Mouse (Mus musculus) midbrain, embryonic 14.5 days (tissue): ENCODE measurements around the gene Cdh23. TPM values are rescaled to one million over a fixed set of nuclear protein-coding genes. Genes with fewer than 3 reads are reported as not detected.
A peak's percentile ranks its signal among the peaks of the same experiment; 100 is the strongest.

Experiments
- ATAC-seq: fragments of 200-750 bp; cut with Nextera tagmentation; 2 replicates; pipeline ENCODE4 v1.8.0; 2017; ENCODE audit warnings: moderate number of reproducible peaks, moderate library complexity; ENCODE audit not compliant: low FRiP score, low TSS enrichment
- DNase-seq: peaks from one replicate; pipeline ENCODE4 v3.0.0-alpha.2; 2015
- H3K27ac ChIP-seq: fragments of 300-500 bp; sonication (generic); replicated peaks from 2 replicates; pipeline ENCODE4 v1.5.1; 2014; ENCODE audit warnings: mild to moderate bottlenecking, low read depth, low read length, moderate library complexity
- H3K27me3 ChIP-seq: fragments of 300-500 bp; sonication (generic); 2 replicates; pipeline ENCODE4 v1.6.1; 2014; ENCODE audit warnings: low read length, control low read depth, mixed read lengths; ENCODE audit not compliant: control insufficient read depth, insufficient read depth
- H3K36me3 ChIP-seq: fragments of 300-500 bp; sonication (generic); 2 replicates; pipeline ENCODE4 v1.6.1; 2014; ENCODE audit warnings: low read length, control low read depth; ENCODE audit not compliant: control insufficient read depth, insufficient read depth
- H3K4me1 ChIP-seq: fragments of 300-500 bp; sonication (generic); 2 replicates; pipeline ENCODE4 v1.6.1; 2014; ENCODE audit warnings: mild to moderate bottlenecking, antibody characterized with exemption, low read length, control low read depth; ENCODE audit not compliant: control insufficient read depth, insufficient read depth
- H3K4me2 ChIP-seq: fragments of 300-500 bp; sonication (generic); 2 replicates; pipeline ENCODE4 v1.6.1; 2014; ENCODE audit warnings: mild to moderate bottlenecking, low read length, moderate library complexity
- H3K4me3 ChIP-seq: fragments of 300-500 bp; sonication (generic); replicated peaks from 2 replicates; pipeline ENCODE4 v1.5.1; 2014; ENCODE audit warnings: low read depth, low read length
- H3K9ac ChIP-seq: fragments of 300-500 bp; sonication (generic); replicated peaks from 2 replicates; pipeline ENCODE4 v1.6.1; 2014; ENCODE audit warnings: mild to moderate bottlenecking, low read length, moderate library complexity
- H3K9me3 ChIP-seq: fragments of 300-500 bp; sonication (generic); 2 replicates; pipeline ENCODE4 v1.6.1; 2016; ENCODE audit warnings: low read length, control low read depth, mixed read lengths; ENCODE audit not compliant: control insufficient read depth
- WGBS: fragments of 180-500 bp; shearing (Covaris S2); extraction: QIAGEN DNeasy Blood & Tissue Kit; methylation state at CpG from one replicate; pipeline ENCODE4 v1.1.7; 2014; 5-methylcytosine and 5-hydroxymethylcytosine counted together
- polyA plus RNA-seq: library from polyadenylated mRNA; unstranded; fragments of >200 nt; fragmentation: Nextera tagmentation; extraction: Ambion mirVana; gene quantifications from 2 replicates; pipeline ENCODE4 v1.2.1, GENCODE M21; 2014

Cdh23 gene
- polyA plus RNA-seq, 1 experiment from 2014 or later = 5.0 TPM

DNA sequence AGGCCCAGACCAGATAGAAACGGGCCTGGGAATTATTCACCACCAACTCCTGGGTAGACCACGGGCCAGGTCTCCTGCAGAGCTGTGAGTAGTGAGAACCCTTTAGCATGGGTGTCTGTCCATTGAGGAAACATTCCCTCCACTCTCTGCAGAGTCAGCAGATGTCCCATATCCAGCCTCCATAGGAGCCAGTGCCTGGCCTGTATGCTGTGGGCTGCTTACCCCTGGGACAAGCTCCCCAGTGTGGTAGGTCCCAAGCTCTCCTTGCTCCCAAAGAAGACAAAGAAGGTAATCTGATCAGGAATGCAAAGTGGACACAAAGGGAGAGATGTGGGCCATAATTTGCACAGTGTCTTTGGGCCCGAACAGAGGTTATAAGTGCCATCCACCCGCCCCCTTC, 124.8 kb downstream of the Cdh23 start:
- H3K27me3 ChIP-seq = no peaks in the 10 kb centered on the region
- DNase-seq = no peak
- no peak overlapping the region for H3K9ac ChIP-seq
- H3K4me1 ChIP-seq = peaks cover 6% of the 10 kb centered on the region; the same call in 1 of the 2 replicates
- no peaks in the 10 kb centered on the region for H3K9me3 ChIP-seq
- H3K36me3 ChIP-seq = no peaks in the 10 kb centered on the region
- H3K27ac ChIP-seq = no peak overlapping the region
- no peak overlapping the region for H3K4me2 ChIP-seq
- 70% methylated on average over 4 of the region's 4 CpGs for WGBS
- no peak overlapping the region for H3K4me3 ChIP-seq
- ATAC-seq = no peak

DNA sequence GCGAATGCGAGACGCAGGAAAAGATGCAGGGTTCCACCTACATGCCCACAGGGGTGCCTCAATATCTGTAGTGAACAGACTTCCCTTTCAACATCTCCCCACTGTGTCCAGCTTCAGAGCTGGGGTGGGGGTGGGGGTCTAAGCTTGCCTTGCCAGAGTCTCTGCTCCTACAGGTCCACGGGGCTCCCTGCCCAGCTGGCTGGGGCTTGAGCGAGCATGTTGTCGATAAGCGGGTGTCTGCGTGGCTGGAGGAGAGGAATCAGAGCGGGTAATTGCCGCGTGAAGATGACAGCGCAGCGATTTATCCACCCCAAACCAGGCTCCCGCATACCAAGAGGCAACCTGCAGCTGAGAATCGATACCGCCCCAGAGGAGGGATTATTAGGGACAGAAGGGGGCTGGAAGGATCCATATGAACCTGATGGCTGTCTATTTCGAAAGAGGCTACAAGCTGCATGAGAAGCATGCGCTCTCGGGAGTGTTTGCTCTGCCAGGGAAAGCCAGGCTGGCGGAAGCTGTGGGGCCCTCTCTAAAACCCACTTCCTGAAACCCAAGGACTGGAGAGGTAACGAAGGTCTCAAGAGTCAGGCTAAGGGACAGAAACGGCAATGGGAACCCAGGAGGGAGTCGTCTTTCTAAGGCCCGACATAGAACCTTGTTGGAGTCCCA, 129.8 kb downstream of the Cdh23 start:
- Histone ChIP-seq H3K4me2 (peak overlapping the region; percentile 38), H3K9ac (no peak overlapping the region), H3K36me3 (no peaks in the 10 kb centered on the region), H3K27ac (0 out of 2 replicates have a peak overlapping the region, but pooled peaks have one; percentile 14), H3K27me3 (no peaks in the 10 kb centered on the region), H3K4me1 (peaks cover 8% of the 10 kb centered on the region; the same call in 1 of the 2 replicates), H3K9me3 (no peaks in the 10 kb centered on the region), H3K4me3 (no peak overlapping the region)
- peak; percentile 56 for DNase-seq
- no peak for ATAC-seq
- 39% methylated on average over 24 of the region's 24 CpGs for WGBS

GRCm38 (mm10) chr10:60564136-60564535, 132.2 kb downstream of the Cdh23 start:
- no peak overlapping the region for H3K4me3 ChIP-seq
- peaks cover 8% of the 10 kb centered on the region; the same call in 1 of the 2 replicates for H3K4me1 ChIP-seq
- no peak for ATAC-seq
- 78% methylated on average over 6 of the region's 6 CpGs for WGBS
- no peak overlapping the region for H3K9ac ChIP-seq
- H3K9me3 ChIP-seq = no peaks in the 10 kb centered on the region
- DNase-seq = no peak
- no peak overlapping the region for H3K27ac ChIP-seq
- no peaks in the 10 kb centered on the region for H3K36me3 ChIP-seq
- no peak overlapping the region for H3K4me2 ChIP-seq
- no peaks in the 10 kb centered on the region for H3K27me3 ChIP-seq

DNA sequence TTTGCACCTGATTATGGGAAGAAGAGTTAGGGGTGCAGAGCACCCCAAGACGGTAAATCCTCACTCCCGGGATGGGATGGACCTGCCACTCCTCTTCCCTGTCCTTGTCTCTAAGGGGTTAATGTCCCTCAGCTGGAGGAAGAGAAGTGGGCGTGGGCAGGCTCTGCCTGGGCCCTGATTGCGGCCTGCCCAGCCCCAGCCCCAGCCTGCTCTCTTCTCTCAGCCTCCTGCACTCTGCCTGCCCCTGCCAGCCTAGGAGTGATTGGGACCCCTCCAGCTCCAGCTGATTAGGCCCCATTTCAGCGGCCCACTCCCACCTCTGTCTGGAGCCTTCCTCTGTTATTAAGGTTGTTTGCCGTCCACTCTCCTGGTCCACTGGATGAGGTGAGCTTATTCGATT, 133.3 kb downstream of the Cdh23 start:
- no peak overlapping the region for H3K4me2 ChIP-seq
- no peak overlapping the region for H3K9ac ChIP-seq
- H3K27ac ChIP-seq = no peak overlapping the region
- H3K9me3 ChIP-seq = no peaks in the 10 kb centered on the region
- WGBS = 24% methylated on average over 7 of the region's 7 CpGs
- H3K4me1 ChIP-seq = peaks cover 8% of the 10 kb centered on the region; the same call in 1 of the 2 replicates
- no peaks in the 10 kb centered on the region for H3K36me3 ChIP-seq
- DNase-seq (no peak), ATAC-seq (no peak)
- no peak overlapping the region for H3K4me3 ChIP-seq
- no peaks in the 10 kb centered on the region for H3K27me3 ChIP-seq

GRCm38 (mm10) chr10:60558491-60558927, 137.8 kb downstream of the Cdh23 start:
- Histone ChIP-seq H3K27me3 (no peaks in the 10 kb centered on the region), H3K36me3 (no peaks in the 10 kb centered on the region), H3K9ac (no peak overlapping the region), H3K4me3 (no peak overlapping the region), H3K4me1 (no peaks in the 10 kb centered on the region), H3K4me2 (no peak overlapping the region), H3K9me3 (no peaks in the 10 kb centered on the region), H3K27ac (no peak overlapping the region)
- 26% methylated on average over 9 of the region's 9 CpGs for WGBS
- DNase-seq (no peak), ATAC-seq (no peak)

GRCm38 (mm10) chr10:60552951-60553635, 143.2 kb downstream of the Cdh23 start:
- no peaks in the 10 kb centered on the region for H3K9me3 ChIP-seq
- H3K9ac ChIP-seq = no peak overlapping the region
- H3K27ac ChIP-seq = no peak overlapping the region
- H3K4me1 ChIP-seq = no peaks in the 10 kb centered on the region
- no peak overlapping the region for H3K4me3 ChIP-seq
- no peaks in the 10 kb centered on the region for H3K27me3 ChIP-seq
- no peaks in the 10 kb centered on the region for H3K36me3 ChIP-seq
- H3K4me2 ChIP-seq = no peak overlapping the region
- WGBS = 43% methylated on average over 3 of the region's 4 CpGs
- ATAC-seq (no peak), DNase-seq (no peak)

- H3K9me3 ChIP-seq = no peaks in the 10 kb centered on the region
- H3K27me3 ChIP-seq = no peaks in the 10 kb centered on the region
- 84% methylated on average over 18 of the region's 18 CpGs for WGBS
- no peak for DNase-seq
- H3K9ac ChIP-seq = no peak overlapping the region
- H3K36me3 ChIP-seq = no peaks in the 10 kb centered on the region
- H3K4me2 ChIP-seq = no peak overlapping the region
- ATAC-seq = no peak
- H3K27ac ChIP-seq = no peak overlapping the region
- no peaks in the 10 kb centered on the region for H3K4me1 ChIP-seq
- H3K4me3 ChIP-seq = no peak overlapping the region
These were observed 157.0 kb downstream of the Cdh23 start for GRCm38 (mm10) chr10:60539164-60539914.

DNA sequence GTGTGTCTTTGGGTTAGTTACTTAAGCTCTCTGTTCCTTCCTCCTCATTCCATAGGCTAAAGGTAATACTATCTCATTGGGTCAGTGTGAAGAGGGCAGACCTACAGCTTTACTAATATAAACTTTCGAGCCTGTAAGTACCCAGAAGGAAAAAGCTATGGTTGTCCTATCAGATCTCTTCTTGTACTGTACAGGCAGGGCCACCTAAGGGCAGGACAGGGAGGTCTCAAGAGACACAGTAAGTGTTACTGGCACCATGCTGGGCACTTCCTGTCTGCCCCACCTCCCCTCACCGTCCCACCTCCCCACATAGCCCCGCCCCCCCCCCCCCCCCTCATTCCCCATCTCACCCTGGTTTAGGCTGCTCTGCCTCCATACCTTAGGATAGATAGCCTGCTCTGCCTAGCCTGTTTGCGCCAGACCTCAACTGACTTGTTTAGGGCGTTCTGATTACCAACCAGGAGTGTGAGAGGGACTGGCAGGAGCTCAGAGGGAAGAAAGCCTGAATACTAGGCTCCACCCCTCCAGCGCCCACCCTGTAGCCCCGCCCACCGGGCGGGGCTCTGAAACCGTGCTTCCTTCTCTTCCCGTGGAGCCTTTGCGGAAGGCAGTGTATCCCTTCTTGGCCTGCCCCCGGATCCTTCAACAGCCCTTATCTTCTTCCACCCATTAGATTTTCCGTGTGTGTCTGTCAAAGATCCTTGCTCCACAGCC, 160.0 kb downstream of the Cdh23 start:
- Histone ChIP-seq H3K4me1 (no peaks in the 10 kb centered on the region), H3K9me3 (no peaks in the 10 kb centered on the region), H3K9ac (no peak overlapping the region), H3K36me3 (no peaks in the 10 kb centered on the region), H3K4me2 (no peak overlapping the region), H3K4me3 (no peak overlapping the region), H3K27me3 (no peaks in the 10 kb centered on the region), H3K27ac (no peak overlapping the region)
- ATAC-seq (no peak), DNase-seq (peak; percentile 45)
- 18% methylated on average over 13 of the region's 14 CpGs for WGBS
